ENCODE assay signal across 14 mouse cellular contexts in the genomic region with DNA sequence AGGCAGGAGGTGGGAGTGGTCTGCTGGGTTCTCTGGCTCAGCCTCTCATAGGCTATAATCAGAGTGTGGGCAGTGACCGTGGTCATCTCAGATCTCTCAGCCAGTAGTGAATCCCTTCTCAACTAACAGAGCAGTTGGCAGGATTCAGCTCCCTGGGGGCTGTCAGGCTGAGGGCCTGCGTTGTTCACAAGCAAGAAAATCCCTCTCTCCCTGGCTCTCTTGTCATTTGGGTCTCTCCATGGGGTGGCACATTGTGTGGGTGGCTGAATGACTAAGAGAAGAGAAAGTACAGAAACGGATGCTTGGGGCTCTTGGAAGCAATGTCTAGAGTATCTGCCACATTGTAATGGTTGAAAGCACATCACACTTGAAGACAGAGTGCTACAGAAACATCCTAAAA.
DNase-seq lines count a peak whose midpoint lies in the region; ATAC-seq lines count a peak whose summit lies in the region.
"Had no signal": no experiment of that assay in that cellular context is flagged by ENCODE, and none has a peak within 500 bp of the region (broad histone marks: within the 10 kb centered on the region; RNA-seq: fewer than 3 reads in every experiment).

No protein-coding gene starts in this region.

- no peaks in the 10 kb centered on the region for H3K36me3 ChIP-seq in embryonic facial prominence, embryonic 14.5 days (ENCODE audit: control insufficient read depth, insufficient read depth, low read length)
- H3K36me3 ChIP-seq in embryonic facial prominence, embryonic 10.5 days (replicated peaks) = no peaks in the 10 kb centered on the region
- H3K36me3 ChIP-seq in forebrain, embryonic 13.5 days (ENCODE audit: poor library complexity, severe bottlenecking) = no peaks in the 10 kb centered on the region
- H3K36me3 ChIP-seq: G1E; hindbrain, embryonic 13.5 days; liver, embryonic 13.5 days had no signal

- 37% methylated on average over 3 of the region's 3 CpGs for WGBS in embryonic facial prominence, embryonic 14.5 days
- 28% methylated on average over 3 of the region's 3 CpGs for WGBS in embryonic facial prominence, embryonic 10.5 days
- WGBS in forebrain, embryonic 13.5 days = 14% methylated on average over 3 of the region's 3 CpGs

- peaks cover 13% of the 10 kb centered on the region for H3K4me1 ChIP-seq in embryonic facial prominence, embryonic 14.5 days (ENCODE audit: control insufficient read depth, insufficient read depth, low read length)
- peaks cover 44% of the 10 kb centered on the region for H3K4me1 ChIP-seq in embryonic facial prominence, embryonic 10.5 days
- H3K4me1 ChIP-seq in forebrain, embryonic 13.5 days = peaks cover 19% of the 10 kb centered on the region

- no peaks in the 10 kb centered on the region for H3K9me3 ChIP-seq in embryonic facial prominence, embryonic 14.5 days (ENCODE audit: control insufficient read depth, low read length)
- no peaks in the 10 kb centered on the region for H3K9me3 ChIP-seq in embryonic facial prominence, embryonic 10.5 days
- H3K9me3 ChIP-seq in forebrain, embryonic 13.5 days (replicated peaks) = no peaks in the 10 kb centered on the region
- H3K9me3 ChIP-seq: G1E; hindbrain, embryonic 13.5 days; liver, embryonic 13.5 days had no signal

- DNase-seq in embryonic facial prominence, embryonic 14.5 days (ENCODE audit: low spot score) = peak; percentile 68
- no peak for DNase-seq in embryonic facial prominence, embryonic 10.5 days (ENCODE audit: low spot score)
- DNase-seq in layer of hippocampus, adult 9-11 months = peak; percentile 54
- no peak for DNase-seq in layer of hippocampus, postnatal 36 days
- peak; percentile 62 to 77 for DNase-seq in frontal cortex, adult 2 months (ENCODE audit: extremely low spot score in 1 of 2, low spot score in 1 of 2)
- peak; percentile 48 to 49 for DNase-seq in left cerebral cortex, postnatal 36 days (ENCODE audit: low spot score in 2 of 2)
- DNase-seq in ovary, postnatal 10 days (ENCODE audit: low spot score) = no peak
- DNase-seq: liver, embryonic 13.5 days; lung, postnatal 36 days; thymus, postnatal 14 days had no signal

- intact Hi-C loops in left cerebral cortex, postnatal 36 days (cut with DNase I) = loop anchor here (1.0 to 5.0 kb wide), 2 partner anchors 89 to 99 kb away; no protein-coding TSS in a partner anchor

- no peaks in the 10 kb centered on the region for H3K27me3 ChIP-seq in embryonic facial prominence, embryonic 14.5 days (replicated peaks; ENCODE audit: control insufficient read depth, insufficient read depth, low read length)
- H3K27me3 ChIP-seq in embryonic facial prominence, embryonic 10.5 days (replicated peaks; ENCODE audit: low read depth, poor library complexity, severe bottlenecking) = peaks cover 10% of the 10 kb centered on the region
- H3K27me3 ChIP-seq in forebrain, embryonic 13.5 days = no peaks in the 10 kb centered on the region
- H3K27me3 ChIP-seq: liver, embryonic 13.5 days had no signal

- no peak for ATAC-seq in embryonic facial prominence, embryonic 14.5 days (ENCODE audit: low read depth)
- no peak for ATAC-seq in forebrain, embryonic 13.5 days

- no peak overlapping the region for H3K9ac ChIP-seq in embryonic facial prominence, embryonic 14.5 days (ENCODE audit: low read depth, low read length)
- no peak overlapping the region for H3K9ac ChIP-seq in forebrain, embryonic 13.5 days
- H3K9ac ChIP-seq: hindbrain, embryonic 13.5 days; liver, embryonic 13.5 days had no signal

- no peak overlapping the region for H3K4me2 ChIP-seq in embryonic facial prominence, embryonic 14.5 days (ENCODE audit: low read depth, low read length)
- no peak overlapping the region for H3K4me2 ChIP-seq in forebrain, embryonic 13.5 days
- H3K4me2 ChIP-seq: heart, embryonic 11.5 days; hindbrain, embryonic 13.5 days; liver, embryonic 13.5 days had no signal

- H3K4me3 ChIP-seq in embryonic facial prominence, embryonic 14.5 days (ENCODE audit: low read depth, low read length) = no peak overlapping the region
- no peak overlapping the region for H3K4me3 ChIP-seq in embryonic facial prominence, embryonic 10.5 days
- no peak overlapping the region for H3K4me3 ChIP-seq in forebrain, embryonic 13.5 days
- H3K4me3 ChIP-seq: hindbrain, embryonic 13.5 days; liver, embryonic 13.5 days had no signal

- no peak overlapping the region for H3K27ac ChIP-seq in embryonic facial prominence, embryonic 14.5 days (replicated peaks; ENCODE audit: low read depth, low read length)
- no peak overlapping the region for H3K27ac ChIP-seq in embryonic facial prominence, embryonic 10.5 days (replicated peaks)
- H3K27ac ChIP-seq in forebrain, embryonic 13.5 days = no peak overlapping the region
- H3K27ac ChIP-seq: hindbrain, embryonic 13.5 days; liver, embryonic 13.5 days had no signal

Comparison
In these comparisons a context has a peak if more than half of its experiments do, and no peak if none do; other contexts are left out.
1. DNase-seq: peak in embryonic facial prominence, embryonic 14.5 days (single experiment), layer of hippocampus, adult 9-11 months (single experiment), frontal cortex, adult 2 months (2 of 2) and left cerebral cortex, postnatal 36 days (2 of 2); none in embryonic facial prominence, embryonic 10.5 days (single experiment), layer of hippocampus, postnatal 36 days (0 of 2) and ovary, postnatal 10 days (single experiment).